Mouse (Mus musculus) limb, embryonic 15.5 days (tissue): ENCODE results near the gene Mthfsd. TPM values are rescaled to one million over a fixed set of nuclear protein-coding genes. Genes with fewer than 3 reads are reported as not detected.

Experiments
- ATAC-seq: fragments of 200-750 bp; cut with Nextera tagmentation; 2 replicates; pipeline ENCODE4 v1.8.0; 2017; ENCODE audit warnings: low read depth, moderate TSS enrichment; ENCODE audit not compliant: insufficient number of reproducible peaks, low FRiP score, low TSS enrichment
- H3K27ac ChIP-seq: fragments of 300-500 bp; sonication (generic); 2 replicates; pipeline ENCODE4 v1.5.1; 2015; ENCODE audit warnings: moderate library complexity, mild to moderate bottlenecking, inconsistent platforms
- H3K27me3 ChIP-seq: fragments of 300-500 bp; sonication (generic); 2 replicates; pipeline ENCODE4 v1.6.1; 2015; ENCODE audit warnings: inconsistent platforms
- H3K36me3 ChIP-seq: fragments of 300-500 bp; sonication (generic); 2 replicates; pipeline ENCODE4 v1.6.1; 2015; ENCODE audit warnings: inconsistent platforms
- H3K4me1 ChIP-seq: fragments of 300-500 bp; sonication (generic); 2 replicates; pipeline ENCODE4 v1.6.1; 2015; ENCODE audit warnings: inconsistent platforms
- H3K4me2 ChIP-seq: fragments of 300-500 bp; sonication (generic); 2 replicates; pipeline ENCODE4 v1.6.1; 2015; ENCODE audit warnings: mild to moderate bottlenecking, inconsistent platforms
- H3K4me3 ChIP-seq: fragments of 300-500 bp; sonication (generic); 2 replicates; pipeline ENCODE4 v1.5.1; 2015; ENCODE audit warnings: mild to moderate bottlenecking, inconsistent platforms
- H3K9ac ChIP-seq: fragments of 300-500 bp; sonication (generic); 2 replicates; pipeline ENCODE4 v1.6.1; 2015; ENCODE audit warnings: inconsistent platforms
- H3K9me3 ChIP-seq: fragments of 300-500 bp; sonication (generic); 2 replicates; pipeline ENCODE4 v1.6.1; 2016; ENCODE audit warnings: inconsistent platforms
- WGBS: fragments of 180-500 bp; shearing (Covaris S2); methylation state at CpG from one replicate; pipeline ENCODE4 v1.1.7; 2015; 5-methylcytosine and 5-hydroxymethylcytosine counted together
- polyA plus RNA-seq: library from polyadenylated mRNA; unstranded; fragments of >200 nt; fragmentation: Nextera tagmentation; extraction: Ambion mirVana; gene quantifications from 2 replicates; pipeline ENCODE4 v1.2.1, GENCODE M21; 2015

Gene Mthfsd
- polyA plus RNA-seq, 1 experiment from 2014 or later, result 62.0 TPM

DNA sequence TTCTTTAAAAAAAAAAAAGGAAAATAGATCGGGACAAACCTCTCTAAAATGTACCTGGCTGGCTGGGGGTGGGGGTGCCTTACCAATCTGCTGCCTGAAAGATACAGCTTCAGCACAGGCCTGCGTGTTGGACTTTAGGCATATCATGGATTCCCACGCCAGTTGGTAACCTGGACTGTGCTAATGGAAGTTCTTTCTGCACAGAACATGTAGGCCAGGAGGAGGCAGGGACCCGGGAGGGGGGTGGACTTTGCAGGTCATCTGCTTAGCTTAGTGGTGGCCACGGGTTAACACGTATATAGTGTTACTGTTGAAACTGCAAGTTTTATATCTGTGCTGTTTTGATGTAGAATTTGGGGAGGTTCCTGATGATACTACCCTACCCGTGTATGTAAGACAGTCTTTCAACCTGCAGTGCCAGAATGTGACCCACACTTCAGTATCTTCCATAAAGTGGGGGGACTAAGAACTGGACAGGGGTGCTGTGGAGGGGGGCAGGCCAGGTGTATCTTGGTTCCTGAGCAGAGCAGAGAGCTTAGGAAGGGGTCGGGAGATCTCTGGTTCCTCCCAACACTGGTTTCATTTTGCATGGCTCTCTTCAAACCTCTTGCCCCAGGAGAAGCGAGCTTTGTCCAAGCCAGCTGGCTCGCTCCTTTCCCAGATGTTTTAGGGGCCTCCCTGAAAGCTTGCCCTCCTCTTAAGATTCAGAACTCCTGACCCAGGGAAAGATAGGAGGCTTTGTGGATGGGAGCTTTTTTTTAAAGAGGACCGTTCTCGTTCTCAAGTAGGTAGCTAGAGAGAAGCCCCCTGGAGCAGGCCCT is 11.7 kb upstream of the Mthfsd start:
- ATAC-seq, result no peak
- peaks cover 33% of the 10 kb centered on the region for H3K4me1 ChIP-seq
- no peak overlapping the region for H3K9ac ChIP-seq
- H3K9me3 ChIP-seq, result no peaks in the 10 kb centered on the region
- peak overlapping the region; percentile 84 for H3K4me2 ChIP-seq
- H3K27me3 ChIP-seq, result peaks cover 93% of the 10 kb centered on the region
- H3K27ac ChIP-seq, result no peak overlapping the region
- H3K4me3 ChIP-seq, result peak overlapping the region; percentile 57
- 21% methylated on average over 12 of the region's 12 CpGs for WGBS
- no peaks in the 10 kb centered on the region for H3K36me3 ChIP-seq

GRCm38 (mm10) chr8:121118634-121119420 is 10.6 kb upstream of the Mthfsd start:
- 7% methylated on average over 18 of the region's 18 CpGs for WGBS
- ATAC-seq, result no peak
- Histone ChIP-seq H3K9ac (no peak overlapping the region), H3K4me2 (peak overlapping the region; percentile 84), H3K4me1 (peaks cover 31% of the 10 kb centered on the region), H3K27me3 (peaks cover 92% of the 10 kb centered on the region), H3K4me3 (peak overlapping the region; percentile 57), H3K27ac (no peak overlapping the region), H3K9me3 (no peaks in the 10 kb centered on the region), H3K36me3 (no peaks in the 10 kb centered on the region)

- H3K27me3 ChIP-seq, result peaks cover 89% of the 10 kb centered on the region
- no peaks in the 10 kb centered on the region for H3K9me3 ChIP-seq
- WGBS, result 2% methylated on average over 28 of the region's 28 CpGs
- H3K4me1 ChIP-seq, result peaks cover 36% of the 10 kb centered on the region
- peak overlapping the region; percentile 84 for H3K4me2 ChIP-seq
- no peaks in the 10 kb centered on the region for H3K36me3 ChIP-seq
- ATAC-seq, result no peak
- H3K9ac ChIP-seq, result peak overlapping the region; percentile 52; the same call in 1 of the 2 replicates
- 0 out of 2 replicates have a peak overlapping the region, but pooled peaks have one; percentile 89 for H3K27ac ChIP-seq
- peak overlapping the region; percentile 57 for H3K4me3 ChIP-seq
Measured at GRCm38 (mm10) chr8:121117906-121118305, 9.7 kb upstream of the Mthfsd start.

DNA sequence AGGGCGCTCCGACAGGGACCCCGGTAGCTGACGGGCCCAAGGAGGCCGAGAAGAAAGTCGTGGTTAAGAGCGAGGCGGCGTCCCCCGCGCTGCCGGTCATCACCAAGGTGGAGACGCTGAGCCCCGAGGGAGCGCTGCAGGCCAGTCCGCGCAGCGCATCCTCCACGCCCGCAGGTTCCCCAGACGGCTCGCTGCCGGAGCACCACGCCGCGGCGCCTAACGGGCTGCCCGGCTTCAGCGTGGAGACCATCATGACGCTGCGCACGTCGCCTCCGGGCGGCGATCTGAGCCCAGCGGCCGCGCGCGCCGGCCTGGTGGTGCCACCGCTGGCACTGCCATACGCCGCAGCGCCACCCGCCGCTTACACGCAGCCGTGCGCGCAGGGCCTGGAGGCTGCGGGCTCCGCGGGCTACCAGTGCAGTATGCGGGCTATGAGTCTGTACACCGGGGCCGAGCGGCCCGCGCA is 9.0 kb upstream of the Mthfsd start:
- peak overlapping the region; percentile 84 for H3K4me2 ChIP-seq
- ATAC-seq, result no peak
- H3K4me1 ChIP-seq, result peaks cover 39% of the 10 kb centered on the region
- H3K36me3 ChIP-seq, result no peaks in the 10 kb centered on the region
- H3K9ac ChIP-seq, result peak overlapping the region; percentile 52
- no peaks in the 10 kb centered on the region for H3K9me3 ChIP-seq
- WGBS, result under 1% methylated on average over 62 of the region's 62 CpGs
- peak overlapping the region; percentile 57 for H3K4me3 ChIP-seq
- peak overlapping the region; percentile 89 for H3K27ac ChIP-seq
- peaks cover 88% of the 10 kb centered on the region for H3K27me3 ChIP-seq

GRCm38 (mm10) chr8:121116591-121117185 is 8.5 kb upstream of the Mthfsd start:
- peaks cover 39% of the 10 kb centered on the region for H3K4me1 ChIP-seq
- WGBS, result under 1% methylated on average over 55 of the region's 55 CpGs
- H3K36me3 ChIP-seq, result no peaks in the 10 kb centered on the region
- peak overlapping the region; percentile 57 for H3K4me3 ChIP-seq
- H3K27ac ChIP-seq, result peak overlapping the region; percentile 89
- H3K4me2 ChIP-seq, result peak overlapping the region; percentile 84
- H3K27me3 ChIP-seq, result peaks cover 86% of the 10 kb centered on the region
- H3K9ac ChIP-seq, result peak overlapping the region; percentile 52
- 0 out of 2 replicates have a peak, but pooled peaks have one; percentile 50 for ATAC-seq
- H3K9me3 ChIP-seq, result no peaks in the 10 kb centered on the region

- peak within 1 kb of the TSS; percentile 52 for H3K9ac ChIP-seq
- peaks cover 81% of the 10 kb centered on the region for H3K27me3 ChIP-seq
- under 1% methylated on average over 25 of the region's 25 CpGs for WGBS
- H3K36me3 ChIP-seq, result no peaks in the 10 kb centered on the region
- peak within 1 kb of the TSS; percentile 57 for H3K4me3 ChIP-seq
- H3K4me2 ChIP-seq, result peak within 1 kb of the TSS; percentile 84
- peaks cover 39% of the 10 kb centered on the region for H3K4me1 ChIP-seq
- ATAC-seq, result peak; percentile 81
- H3K27ac ChIP-seq, result peak within 1 kb of the TSS; percentile 89
- H3K9me3 ChIP-seq, result no peaks in the 10 kb centered on the region
Measured at GRCm38 (mm10) chr8:121115948-121116347, 7.8 kb upstream of the Mthfsd start, which contains the start of gene Foxc2. Gene Foxc2, plus strand, starts transcription at chr8:121116171.

DNA sequence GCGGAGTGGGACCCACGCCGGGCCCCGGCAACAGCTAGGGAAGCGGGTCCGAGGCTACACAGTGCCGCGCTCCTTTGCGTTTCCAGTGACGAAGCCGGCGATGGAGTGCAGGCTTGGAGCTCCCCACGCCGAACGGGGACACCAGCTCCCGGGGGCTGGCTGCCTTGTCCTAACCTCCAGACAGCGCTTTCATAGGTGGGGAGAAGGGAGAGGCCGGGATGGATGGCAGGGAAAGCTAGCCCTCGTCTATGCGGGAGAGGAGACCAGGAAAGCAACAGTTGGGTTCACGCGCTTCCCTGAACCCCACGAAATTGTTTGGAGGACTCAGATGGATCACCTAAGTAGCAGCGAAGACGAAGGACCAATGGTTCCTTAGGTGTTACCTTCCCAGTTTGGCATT is 6.9 kb upstream of the Mthfsd start:
- Histone ChIP-seq H3K9me3 (no peaks in the 10 kb centered on the region), H3K4me2 (peak overlapping the region; percentile 31), H3K27me3 (peaks cover 74% of the 10 kb centered on the region), H3K4me1 (peaks cover 34% of the 10 kb centered on the region), H3K36me3 (no peaks in the 10 kb centered on the region), H3K27ac (no peak overlapping the region), H3K9ac (no peak overlapping the region), H3K4me3 (peak overlapping the region; percentile 27)
- WGBS, result 2% methylated on average over 25 of the region's 25 CpGs
- ATAC-seq, result no peak

- peak overlapping the region; percentile 13; the same call in 1 of the 2 replicates for H3K4me3 ChIP-seq
- no peak overlapping the region for H3K27ac ChIP-seq
- peaks cover 31% of the 10 kb centered on the region for H3K4me1 ChIP-seq
- H3K9ac ChIP-seq, result no peak overlapping the region
- ATAC-seq, result no peak
- H3K36me3 ChIP-seq, result no peaks in the 10 kb centered on the region
- under 1% methylated on average over 21 of the region's 21 CpGs for WGBS
- peak overlapping the region; percentile 36 for H3K4me2 ChIP-seq
- no peaks in the 10 kb centered on the region for H3K9me3 ChIP-seq
- H3K27me3 ChIP-seq, result peaks cover 56% of the 10 kb centered on the region
Measured at GRCm38 (mm10) chr8:121113261-121113660, 5.1 kb upstream of the Mthfsd start.

- WGBS, result 42% methylated on average over 7 of the region's 7 CpGs
Measured at GRCm38 (mm10) chr8:121111145-121111907, 3.1 kb upstream of the Mthfsd start.

GRCm38 (mm10) chr8:121108657-121109056 is 465 bp upstream of the Mthfsd start:
- Histone ChIP-seq H3K9me3 (no peaks in the 10 kb centered on the region), H3K4me2 (peak overlapping the region; percentile 86), H3K4me3 (peak overlapping the region; percentile 96), H3K27ac (no peak overlapping the region), H3K36me3 (peaks cover 18% of the 10 kb centered on the region), H3K9ac (peak overlapping the region; percentile 91), H3K27me3 (peaks cover 17% of the 10 kb centered on the region), H3K4me1 (peaks cover 19% of the 10 kb centered on the region)
- 12% methylated on average over 5 of the region's 5 CpGs for WGBS
- no peak for ATAC-seq

More at GRCm38 (mm10) chr8:121111145-121111907, 3.1 kb upstream of the Mthfsd start:
- H3K4me2 ChIP-seq, result no peak overlapping the region
- no peaks in the 10 kb centered on the region for H3K9me3 ChIP-seq
- peaks cover 37% of the 10 kb centered on the region for H3K27me3 ChIP-seq
- H3K9ac ChIP-seq, result no peak overlapping the region
- H3K27ac ChIP-seq, result no peak overlapping the region
- H3K36me3 ChIP-seq, result no peaks in the 10 kb centered on the region
- no peak for ATAC-seq
- H3K4me3 ChIP-seq, result no peak overlapping the region
- H3K4me1 ChIP-seq, result peaks cover 26% of the 10 kb centered on the region
